Mouse (Mus musculus) NIH3T3 (cell line): ENCODE results near the gene Atxn1.

Source experiments
- DNase-seq: peaks from one replicate; pipeline ENCODE4 v3.0.0-alpha.2; 2012; ENCODE audit warnings: low read depth

Gene Atxn1

GRCm38 (mm10) chr13:45524791-45525435 lies 439.9 kb downstream of the Atxn1 start:
- no peak for DNase-seq

GRCm38 (mm10) chr13:45524305-45524704 lies 440.5 kb downstream of the Atxn1 start:
- peak; percentile 70 for DNase-seq

GRCm38 (mm10) chr13:45516501-45517393 lies 448.1 kb downstream of the Atxn1 start:
- no peak for DNase-seq

- DNase-seq = no peak
Observed at GRCm38 (mm10) chr13:45514832-45515422, 449.9 kb downstream of the Atxn1 start.

GRCm38 (mm10) chr13:45514115-45514514 lies 450.7 kb downstream of the Atxn1 start:
- no peak for DNase-seq

- no peak for DNase-seq
Observed at GRCm38 (mm10) chr13:45513009-45513984, 451.5 kb downstream of the Atxn1 start.

GRCm38 (mm10) chr13:45512531-45512930 lies 452.3 kb downstream of the Atxn1 start:
- peak; percentile 53 for DNase-seq

GRCm38 (mm10) chr13:45511706-45512435 lies 452.9 kb downstream of the Atxn1 start:
- no peak for DNase-seq

GRCm38 (mm10) chr13:45509366-45509765 lies 455.4 kb downstream of the Atxn1 start:
- no peak for DNase-seq

- DNase-seq = peak; percentile 56
Observed at GRCm38 (mm10) chr13:45508495-45508894, 456.3 kb downstream of the Atxn1 start.

GRCm38 (mm10) chr13:45507274-45508229 lies 457.3 kb downstream of the Atxn1 start, which contains the start of gene Gmpr:
TSS of gene Gmpr (plus strand) at chr13:45507444.
- DNase-seq = peak; percentile 75

- no peak for DNase-seq
Observed at GRCm38 (mm10) chr13:45505546-45505945, 459.3 kb downstream of the Atxn1 start.

- no peak for DNase-seq
Observed at GRCm38 (mm10) chr13:45502791-45503190, 462.0 kb downstream of the Atxn1 start.

- DNase-seq = no peak
Observed at GRCm38 (mm10) chr13:45499906-45500305, 464.9 kb downstream of the Atxn1 start.
